Mouse (Mus musculus): ENCODE data around the gene Gart. TPM values are rescaled to one million over a fixed set of nuclear protein-coding genes. Genes with fewer than 3 reads are reported as not detected.

The Gart gene
- polyA plus RNA-seq, 1 experiment = 64.1 TPM

- peak overlapping the region; percentile 87 for H3ac ChIP-seq (ENCODE audit: control insufficient read depth, insufficient read length)
- no peak for TF ChIP-seq MAX (IDR thresholded peaks at IDR 0.05; ENCODE audit: low read depth)
- no peak for TF ChIP-seq CEBPB (IDR thresholded peaks at IDR 0.05; ENCODE audit: insufficient read depth, poor library complexity, severe bottlenecking)
- no peak for TF ChIP-seq MYOG (IDR thresholded peaks at IDR 0.05; ENCODE audit: control insufficient read depth in 1 of 3, insufficient read depth in 1 of 3, insufficient read length in 2 of 3, low read depth in 2 of 3)
- peak; percentile 81 for TF ChIP-seq POLR2A (IDR thresholded peaks at IDR 0.05; ENCODE audit: insufficient read length, low read depth)
- no peaks in the 10 kb centered on the region for H3K36me3 ChIP-seq (ENCODE audit: control insufficient read depth, insufficient read depth)
- peak overlapping the region; percentile 90 for H3K4me2 ChIP-seq (ENCODE audit: low read depth)
- H3K79me2 ChIP-seq (ENCODE audit: control insufficient read depth, insufficient read depth) = no peaks in the 10 kb centered on the region
- peak overlapping the region; percentile 31 for H3K4me3 ChIP-seq
- H3K27me3 ChIP-seq (ENCODE audit: control insufficient read depth, insufficient read depth, insufficient read length) = peaks cover 7% of the 10 kb centered on the region
These were observed 49.7 kb downstream of the Gart start for GRCm38 (mm10) chr16:91596779-91597671.

GRCm38 (mm10) chr16:91596397-91596778 is 50.4 kb downstream of the Gart start:
- no peaks in the 10 kb centered on the region for H3K36me3 ChIP-seq (ENCODE audit: control insufficient read depth, insufficient read depth)
- peaks cover 4% of the 10 kb centered on the region for H3K27me3 ChIP-seq (ENCODE audit: control insufficient read depth, insufficient read depth, insufficient read length)
- no peak overlapping the region for H3ac ChIP-seq (ENCODE audit: control insufficient read depth, insufficient read length)
- no peaks in the 10 kb centered on the region for H3K79me2 ChIP-seq (ENCODE audit: control insufficient read depth, insufficient read depth)
- peak overlapping the region; percentile 90 for H3K4me2 ChIP-seq (ENCODE audit: low read depth)
- H3K4me3 ChIP-seq = peak overlapping the region; percentile 31
- no peak for TF ChIP-seq TCF12 (IDR thresholded peaks at IDR 0.05; ENCODE audit: insufficient read depth, poor library complexity, severe bottlenecking)
- no peak for TF ChIP-seq E2F4 (IDR thresholded peaks at IDR 0.05; ENCODE audit: insufficient read depth)
- no peak for TF ChIP-seq REST (IDR thresholded peaks at IDR 0.05; ENCODE audit: insufficient read depth, insufficient read length)
- TF ChIP-seq MAX (IDR thresholded peaks at IDR 0.05; ENCODE audit: low read depth) = no peak

- no peak for TF ChIP-seq SRF (IDR thresholded peaks at IDR 0.05; ENCODE audit: control insufficient read depth, insufficient read length, low read depth)
- TF ChIP-seq TCF12 (IDR thresholded peaks at IDR 0.05; ENCODE audit: insufficient read depth, poor library complexity, severe bottlenecking) = no peak
- no peak for TF ChIP-seq REST (IDR thresholded peaks at IDR 0.05; ENCODE audit: insufficient read depth, insufficient read length)
- TF ChIP-seq TCF3 (IDR thresholded peaks at IDR 0.05; ENCODE audit: insufficient read length, low read depth) = no peak
- TF ChIP-seq MAX (IDR thresholded peaks at IDR 0.05; ENCODE audit: low read depth) = no peak
- no peak for TF ChIP-seq MYOD1 (IDR thresholded peaks at IDR 0.05; ENCODE audit: control insufficient read depth in 1 of 3, insufficient read length in 2 of 3, low read depth in 2 of 3)
- no peak for TF ChIP-seq E2F4 (IDR thresholded peaks at IDR 0.05; ENCODE audit: insufficient read depth)
- no peak for TF ChIP-seq MYOG (IDR thresholded peaks at IDR 0.05; ENCODE audit: control insufficient read depth in 1 of 3, insufficient read depth in 1 of 3, insufficient read length in 2 of 3, low read depth in 2 of 3)
- no peak for TF ChIP-seq POLR2AphosphoS2 (IDR thresholded peaks at IDR 0.05; ENCODE audit: insufficient read length, low read depth)
- Histone ChIP-seq H3ac (ENCODE audit: control insufficient read depth, insufficient read length) (no peak overlapping the region), H3K36me3 (ENCODE audit: control insufficient read depth, insufficient read depth) (no peaks in the 10 kb centered on the region), H3K4me3 (no peak overlapping the region), H3K27me3 (ENCODE audit: control insufficient read depth, insufficient read depth, insufficient read length) (no peaks in the 10 kb centered on the region), H3K79me2 (ENCODE audit: control insufficient read depth, insufficient read depth) (no peaks in the 10 kb centered on the region), H3K4me2 (ENCODE audit: low read depth) (no peak overlapping the region)
These were observed 51.7 kb downstream of the Gart start for GRCm38 (mm10) chr16:91595076-91595475.

- no peaks in the 10 kb centered on the region for H3K27me3 ChIP-seq (ENCODE audit: control insufficient read depth, insufficient read depth, insufficient read length)
- no peak overlapping the region for H3K4me3 ChIP-seq
- no peaks in the 10 kb centered on the region for H3K79me2 ChIP-seq (ENCODE audit: control insufficient read depth, insufficient read depth)
- no peaks in the 10 kb centered on the region for H3K36me3 ChIP-seq (ENCODE audit: control insufficient read depth, insufficient read depth)
- no peak overlapping the region for H3K4me2 ChIP-seq (ENCODE audit: low read depth)
- no peak overlapping the region for H3ac ChIP-seq (ENCODE audit: control insufficient read depth, insufficient read length)
- no peak for TF ChIP-seq MYOD1 (IDR thresholded peaks at IDR 0.05; ENCODE audit: control insufficient read depth in 1 of 3, insufficient read length in 2 of 3, low read depth in 2 of 3)
- TF ChIP-seq TCF3 (IDR thresholded peaks at IDR 0.05; ENCODE audit: insufficient read length, low read depth) = no peak
- no peak for TF ChIP-seq TCF12 (IDR thresholded peaks at IDR 0.05; ENCODE audit: insufficient read depth, poor library complexity, severe bottlenecking)
- no peak for TF ChIP-seq REST (IDR thresholded peaks at IDR 0.05; ENCODE audit: insufficient read depth, insufficient read length)
- no peak for TF ChIP-seq USF1 (IDR thresholded peaks at IDR 0.05; ENCODE audit: low read depth)
- TF ChIP-seq POLR2A (IDR thresholded peaks at IDR 0.05; ENCODE audit: insufficient read length, low read depth) = no peak
- TF ChIP-seq CEBPB (IDR thresholded peaks at IDR 0.05; ENCODE audit: insufficient read depth, poor library complexity, severe bottlenecking) = no peak
- no peak for TF ChIP-seq POLR2AphosphoS2 (IDR thresholded peaks at IDR 0.05; ENCODE audit: insufficient read length, low read depth)
- TF ChIP-seq MYOG (IDR thresholded peaks at IDR 0.05; ENCODE audit: control insufficient read depth in 1 of 3, insufficient read depth in 1 of 3, insufficient read length in 2 of 3, low read depth in 2 of 3) = no peak
- TF ChIP-seq E2F4 (IDR thresholded peaks at IDR 0.05; ENCODE audit: insufficient read depth) = no peak
- no peak for TF ChIP-seq MAX (IDR thresholded peaks at IDR 0.05; ENCODE audit: low read depth)
- TF ChIP-seq SRF (IDR thresholded peaks at IDR 0.05; ENCODE audit: control insufficient read depth, insufficient read length, low read depth) = no peak
These were observed 53.5 kb downstream of the Gart start for GRCm38 (mm10) chr16:91593262-91593661.

- Histone ChIP-seq H3K4me3 (no peak overlapping the region), H3K4me2 (ENCODE audit: low read depth) (no peak overlapping the region), H3ac (ENCODE audit: control insufficient read depth, insufficient read length) (no peak overlapping the region), H3K27me3 (ENCODE audit: control insufficient read depth, insufficient read depth, insufficient read length) (no peaks in the 10 kb centered on the region), H3K36me3 (ENCODE audit: control insufficient read depth, insufficient read depth) (no peaks in the 10 kb centered on the region), H3K79me2 (ENCODE audit: control insufficient read depth, insufficient read depth) (no peaks in the 10 kb centered on the region)
- no peak for TF ChIP-seq CEBPB (IDR thresholded peaks at IDR 0.05; ENCODE audit: insufficient read depth, poor library complexity, severe bottlenecking)
- TF ChIP-seq TCF12 (IDR thresholded peaks at IDR 0.05; ENCODE audit: insufficient read depth, poor library complexity, severe bottlenecking) = no peak
- TF ChIP-seq MYOD1 (IDR thresholded peaks at IDR 0.05; ENCODE audit: control insufficient read depth in 1 of 3, insufficient read length in 2 of 3, low read depth in 2 of 3) = no peak
- no peak for TF ChIP-seq TCF3 (IDR thresholded peaks at IDR 0.05; ENCODE audit: insufficient read length, low read depth)
- TF ChIP-seq POLR2A (IDR thresholded peaks at IDR 0.05; ENCODE audit: insufficient read length, low read depth) = no peak
- no peak for TF ChIP-seq MYOG (IDR thresholded peaks at IDR 0.05; ENCODE audit: control insufficient read depth in 1 of 3, insufficient read depth in 1 of 3, insufficient read length in 2 of 3, low read depth in 2 of 3)
- no peak for TF ChIP-seq SRF (IDR thresholded peaks at IDR 0.05; ENCODE audit: control insufficient read depth, insufficient read length, low read depth)
- TF ChIP-seq REST (IDR thresholded peaks at IDR 0.05; ENCODE audit: insufficient read depth, insufficient read length) = no peak
- no peak for TF ChIP-seq USF1 (IDR thresholded peaks at IDR 0.05; ENCODE audit: low read depth)
- no peak for TF ChIP-seq E2F4 (IDR thresholded peaks at IDR 0.05; ENCODE audit: insufficient read depth)
- no peak for TF ChIP-seq POLR2AphosphoS2 (IDR thresholded peaks at IDR 0.05; ENCODE audit: insufficient read length, low read depth)
- TF ChIP-seq MAX (IDR thresholded peaks at IDR 0.05; ENCODE audit: low read depth) = no peak
These were observed 54.6 kb downstream of the Gart start for GRCm38 (mm10) chr16:91592162-91592561.

Measured in myocyte (in vitro differentiated cells).